Mouse (Mus musculus): ENCODE measurements around the gene Serpina1f. TPM values are rescaled to one million over a fixed set of nuclear protein-coding genes. Genes with fewer than 3 reads are reported as not detected.
"Not testable (repeated sequence)": the region's sequence is repeated elsewhere in the genome, so short reads cannot be mapped to it uniquely, and the experiment has no call there.

The Serpina1f gene
- total RNA-seq, 1 experiment from 2014 or later: not detected

DNA sequence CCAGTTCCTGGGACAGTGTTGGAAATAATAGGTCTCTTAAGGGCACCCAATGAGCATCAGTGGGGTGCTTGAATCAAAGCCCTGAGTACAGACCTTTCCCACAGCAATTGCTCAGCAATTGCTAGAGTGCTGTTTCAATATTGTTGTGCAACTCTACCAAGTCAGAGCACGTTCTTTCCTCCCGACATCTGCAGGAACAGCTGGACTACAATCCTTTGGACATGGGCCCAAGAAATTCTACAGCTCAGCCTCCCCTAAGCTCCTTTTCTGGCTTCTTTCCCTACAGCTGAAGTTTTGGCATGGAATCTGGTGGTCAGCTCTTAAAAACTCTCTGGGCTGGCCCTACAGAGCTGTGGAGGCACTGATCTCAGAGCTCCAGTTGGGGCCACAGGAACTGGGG lies 22.1 kb downstream of the Serpina1f start:
- ATAC-seq (replicated peaks in 1 of 2; ENCODE audit: insufficient read depth in 1 of 2, low FRiP score in 2 of 2, low TSS enrichment in 1 of 2, low read depth in 1 of 2, poor library complexity in 2 of 2, severe bottlenecking in 2 of 2): no peak

DNA sequence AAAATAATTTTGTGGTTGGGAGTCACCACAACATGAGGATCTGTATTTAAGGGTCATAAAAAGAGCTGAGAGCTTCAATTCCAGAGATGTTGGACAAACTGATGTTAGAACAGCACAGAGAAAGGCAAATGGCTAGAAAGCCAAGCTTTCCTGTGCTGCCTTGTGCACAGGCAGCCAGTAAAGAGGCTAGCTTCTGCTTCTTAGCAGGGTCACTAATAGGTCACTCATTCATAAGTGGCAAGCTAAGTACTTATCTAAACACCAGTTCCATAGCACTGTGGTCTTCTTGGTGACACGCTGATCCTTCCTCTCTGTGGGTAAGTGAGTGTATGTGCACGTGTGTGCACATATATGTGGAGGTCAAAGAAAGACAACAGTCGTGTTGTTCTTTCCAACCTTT lies 23.8 kb downstream of the Serpina1f start:
- ATAC-seq (replicated peaks in 1 of 2; ENCODE audit: insufficient read depth in 1 of 2, low FRiP score in 2 of 2, low TSS enrichment in 1 of 2, low read depth in 1 of 2, poor library complexity in 2 of 2, severe bottlenecking in 2 of 2): no peak

DNA sequence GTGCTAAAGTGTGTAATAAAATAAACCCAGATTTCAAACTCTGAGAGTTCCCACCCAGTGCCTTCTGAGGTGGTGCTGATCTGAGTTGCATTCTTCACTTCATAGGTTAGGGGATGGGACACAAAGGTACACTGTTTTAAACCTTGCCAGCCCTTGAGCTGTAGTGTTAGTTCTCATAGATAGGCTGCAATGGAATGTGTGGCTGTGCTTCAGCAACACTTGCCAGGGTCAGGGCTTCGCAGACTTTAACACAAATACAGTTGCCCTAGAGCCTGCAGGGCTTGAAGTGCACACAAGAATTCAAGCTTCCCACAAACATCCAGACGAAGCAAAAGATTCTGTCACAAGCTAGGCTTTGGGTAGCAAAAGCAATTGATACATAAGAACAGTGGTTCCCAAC lies 24.4 kb downstream of the Serpina1f start:
- no peak for ATAC-seq (replicated peaks in 1 of 2; ENCODE audit: insufficient read depth in 1 of 2, low FRiP score in 2 of 2, low TSS enrichment in 1 of 2, low read depth in 1 of 2, poor library complexity in 2 of 2, severe bottlenecking in 2 of 2)

DNA sequence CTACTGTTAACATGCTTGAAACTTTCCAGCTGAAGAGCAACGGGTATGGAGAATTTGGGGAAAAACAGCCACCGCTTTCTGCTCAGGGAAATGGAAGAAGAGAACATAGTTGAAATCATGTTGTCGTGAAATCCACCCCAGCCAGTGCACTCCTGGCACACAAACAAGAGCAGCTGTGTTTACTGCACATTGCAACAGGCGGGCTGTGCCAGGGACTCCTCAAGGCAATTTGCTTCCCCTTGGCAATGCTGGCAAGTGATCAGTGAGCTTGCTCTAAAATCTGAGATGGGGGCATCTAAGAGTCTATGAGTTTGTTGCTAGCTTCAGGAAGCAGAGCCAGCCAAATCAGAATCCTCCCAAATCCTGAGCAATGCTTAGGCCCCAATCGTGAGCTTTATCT lies 25.0 kb downstream of the Serpina1f start:
- ATAC-seq (replicated peaks in 1 of 2; ENCODE audit: insufficient read depth in 1 of 2, low FRiP score in 2 of 2, low TSS enrichment in 1 of 2, low read depth in 1 of 2, poor library complexity in 2 of 2, severe bottlenecking in 2 of 2): no peak

DNA sequence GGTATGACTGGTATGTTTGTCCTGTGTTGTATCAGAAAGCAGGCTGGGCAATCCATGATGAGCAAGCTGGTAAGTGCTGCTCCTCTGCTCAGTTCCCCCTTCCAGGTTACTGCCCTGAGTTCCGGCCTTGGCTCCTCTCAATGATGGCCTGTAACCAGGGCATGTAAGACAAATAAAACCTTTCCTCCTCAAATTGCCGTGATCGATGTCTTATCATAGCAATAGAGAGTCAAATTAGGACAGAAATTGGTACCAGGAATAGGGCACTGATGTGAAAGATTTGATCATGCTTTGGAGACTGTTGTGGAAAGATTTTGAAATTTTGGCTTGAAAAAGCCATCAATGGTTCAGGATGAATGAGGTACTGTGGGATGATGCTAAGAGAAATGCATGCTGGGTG lies 30.0 kb downstream of the Serpina1f start:
- ATAC-seq (replicated peaks in 1 of 2; ENCODE audit: insufficient read depth in 1 of 2, low FRiP score in 2 of 2, low TSS enrichment in 1 of 2, low read depth in 1 of 2, poor library complexity in 2 of 2, severe bottlenecking in 2 of 2): no peak

DNA sequence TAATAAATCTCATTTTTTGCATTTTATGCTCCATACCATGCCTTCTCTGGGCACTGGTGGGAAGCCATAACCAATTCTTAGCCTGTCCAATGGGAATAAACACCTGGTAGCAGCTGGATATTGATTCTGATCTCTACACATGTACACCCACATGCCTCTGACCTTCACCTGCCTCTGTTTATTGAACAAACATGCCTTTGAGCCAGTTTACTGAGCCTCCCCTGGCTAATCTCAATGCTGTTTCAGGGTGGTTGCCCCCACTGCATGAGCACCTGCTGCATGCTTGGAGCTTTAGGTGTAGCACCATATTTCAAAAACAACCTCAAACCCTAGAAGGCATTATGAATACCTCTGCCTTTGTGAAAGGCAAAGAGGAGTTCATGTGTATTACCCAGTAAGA lies 33.3 kb downstream of the Serpina1f start:
- ATAC-seq (replicated peaks in 1 of 2; ENCODE audit: insufficient read depth in 1 of 2, low FRiP score in 2 of 2, low TSS enrichment in 1 of 2, low read depth in 1 of 2, poor library complexity in 2 of 2, severe bottlenecking in 2 of 2): not testable (repeated sequence)

DNA sequence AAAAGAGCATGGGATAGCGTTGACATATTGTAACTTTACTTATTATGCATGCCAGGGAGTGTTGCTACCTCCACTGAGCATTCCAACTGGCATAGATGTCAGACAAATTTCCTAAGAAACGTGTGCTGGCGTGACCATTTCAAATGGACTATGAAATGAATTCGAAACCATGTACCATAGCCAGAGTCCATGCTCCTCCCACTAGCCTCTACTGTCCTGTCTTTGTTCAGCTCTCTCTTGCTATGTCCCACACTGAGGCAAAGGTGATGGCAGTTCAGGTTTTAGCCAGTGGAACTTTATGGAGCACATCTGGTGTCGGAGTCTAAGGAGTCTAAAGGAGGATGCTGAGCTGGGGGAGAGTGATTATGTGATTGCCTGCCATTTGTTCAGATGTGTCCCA lies 35.3 kb downstream of the Serpina1f start:
- ATAC-seq (replicated peaks in 1 of 2; ENCODE audit: insufficient read depth in 1 of 2, low FRiP score in 2 of 2, low TSS enrichment in 1 of 2, low read depth in 1 of 2, poor library complexity in 2 of 2, severe bottlenecking in 2 of 2): no peak

DNA sequence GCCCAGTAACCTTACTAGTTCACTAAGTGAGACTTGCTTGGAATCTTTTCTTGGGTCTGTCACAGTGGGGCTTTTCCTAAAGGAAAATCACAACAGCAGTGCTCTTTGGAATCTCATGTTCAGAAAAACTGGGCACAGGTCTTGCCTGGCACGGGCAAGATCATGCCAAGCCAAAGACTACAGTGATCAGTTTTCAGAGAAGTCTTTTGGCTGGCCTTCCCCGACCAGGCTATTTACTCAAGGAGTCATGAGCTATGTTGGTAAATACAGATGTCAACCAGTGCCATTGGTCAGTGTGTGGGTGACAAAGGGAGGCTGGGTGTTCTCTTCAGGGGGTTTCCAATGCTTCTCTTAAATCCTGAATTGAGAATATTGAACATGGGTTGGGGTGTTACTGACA lies 36.2 kb downstream of the Serpina1f start:
- no peak for ATAC-seq (replicated peaks in 1 of 2; ENCODE audit: insufficient read depth in 1 of 2, low FRiP score in 2 of 2, low TSS enrichment in 1 of 2, low read depth in 1 of 2, poor library complexity in 2 of 2, severe bottlenecking in 2 of 2)

DNA sequence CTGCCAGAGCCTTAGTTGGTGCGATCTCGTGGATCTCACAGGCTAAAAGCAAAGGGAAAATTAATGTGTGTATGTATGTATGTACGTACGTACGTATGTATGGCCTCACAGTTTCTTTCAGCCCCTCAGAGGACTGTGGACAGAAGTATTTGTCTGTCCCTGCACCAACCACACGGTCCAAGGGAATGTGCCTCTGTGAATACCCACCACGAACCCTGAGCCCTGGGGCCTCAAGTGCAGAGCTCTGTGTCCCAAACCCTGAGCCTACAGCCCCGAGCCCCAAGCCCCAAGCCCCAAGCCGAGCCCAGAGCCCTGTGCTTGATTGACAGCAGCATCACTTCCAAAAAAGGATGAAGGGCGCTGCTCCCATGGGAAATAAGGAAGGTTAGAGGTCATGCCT lies 37.3 kb downstream of the Serpina1f start:
- no peak for ATAC-seq (replicated peaks in 1 of 2; ENCODE audit: insufficient read depth in 1 of 2, low FRiP score in 2 of 2, low TSS enrichment in 1 of 2, low read depth in 1 of 2, poor library complexity in 2 of 2, severe bottlenecking in 2 of 2)

DNA sequence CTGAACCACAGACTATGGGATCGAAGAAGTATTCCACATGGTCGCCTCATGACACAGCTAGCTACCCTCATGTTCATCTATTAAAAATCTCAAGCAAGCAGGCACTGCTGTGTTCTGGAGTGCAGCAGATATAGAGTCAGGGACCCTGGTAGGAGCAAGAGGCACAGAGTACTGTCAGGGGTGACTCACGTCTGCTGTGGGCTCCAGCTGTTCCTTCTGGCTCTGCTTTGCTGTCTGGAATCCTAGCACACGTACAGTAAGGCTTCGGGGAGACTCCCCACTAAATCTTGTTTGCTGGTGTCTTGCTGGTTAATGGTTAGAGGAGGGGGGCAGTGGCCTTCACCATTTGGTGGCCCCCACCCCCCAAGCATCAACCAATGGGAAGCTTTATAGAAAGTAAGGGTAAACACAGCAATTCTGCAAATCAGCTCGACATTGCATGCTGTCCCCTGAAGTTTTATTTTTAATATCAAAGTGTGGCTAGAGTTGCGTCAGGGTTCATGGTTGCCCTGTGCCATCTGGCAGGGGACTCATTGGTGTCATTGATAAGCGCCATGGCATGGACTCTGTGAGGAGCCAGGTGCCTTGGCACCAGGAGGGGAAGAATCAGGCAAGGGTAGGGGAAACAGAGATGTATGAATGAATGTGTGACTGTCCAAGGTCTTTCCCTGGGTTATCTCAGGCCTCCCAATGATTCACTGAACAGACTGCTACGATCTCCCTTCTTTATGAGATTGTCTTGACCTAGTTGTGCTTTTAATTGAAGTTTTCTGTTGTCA lies 38.3 kb downstream of the Serpina1f start, which contains the start of gene Serpina6:
Gene Serpina6, minus strand, starts transcription at position 365 of the 779 bp plus-strand sequence.
- ATAC-seq (replicated peaks in 1 of 2; ENCODE audit: insufficient read depth in 1 of 2, low FRiP score in 2 of 2, low TSS enrichment in 1 of 2, low read depth in 1 of 2, poor library complexity in 2 of 2, severe bottlenecking in 2 of 2): no peak

DNA sequence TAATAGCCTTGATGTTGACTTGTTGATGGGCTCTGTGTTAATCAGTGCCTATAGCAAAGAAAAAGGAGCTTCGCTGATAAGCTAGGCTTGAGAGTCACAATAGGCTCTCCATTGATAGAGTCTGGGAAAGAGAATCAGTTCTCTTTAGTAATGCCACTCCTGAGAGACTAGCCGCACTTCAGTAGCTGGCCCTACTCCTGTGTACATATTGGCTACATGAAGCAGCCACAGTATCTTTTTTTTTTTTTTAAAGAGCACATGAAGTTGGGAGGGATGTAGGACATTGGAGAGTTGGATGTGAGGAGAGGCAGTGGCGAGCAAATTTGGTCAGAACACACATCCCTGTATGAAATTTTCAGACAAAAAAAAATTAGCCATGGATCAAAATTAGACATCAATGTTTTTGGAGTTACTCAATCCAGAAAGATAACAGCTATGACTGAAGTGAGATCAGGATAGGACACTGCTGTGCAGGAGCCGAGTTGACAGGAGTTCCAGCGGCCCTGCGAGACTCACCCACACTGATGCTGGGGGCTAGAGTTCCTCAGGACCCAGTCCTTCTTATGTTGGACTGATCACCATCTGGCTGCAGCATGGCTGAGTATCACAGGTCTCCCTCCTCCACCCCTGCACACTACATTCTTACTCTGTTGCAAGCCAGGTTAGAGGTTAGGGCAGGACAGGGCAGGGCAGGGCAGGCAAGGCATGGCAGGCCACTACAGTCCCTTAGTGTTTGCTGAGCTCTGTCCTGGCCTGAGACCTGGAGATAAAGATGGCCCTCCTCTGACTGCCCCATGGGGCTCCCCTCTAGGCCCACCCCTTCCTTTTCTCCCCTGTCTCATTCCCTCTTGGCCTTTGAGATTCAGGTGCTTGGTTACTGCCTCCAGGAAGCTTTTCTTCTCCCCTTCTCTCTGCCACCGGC lies 39.9 kb downstream of the Serpina1f start:
- no peak for ATAC-seq (replicated peaks in 1 of 2; ENCODE audit: insufficient read depth in 1 of 2, low FRiP score in 2 of 2, low TSS enrichment in 1 of 2, low read depth in 1 of 2, poor library complexity in 2 of 2, severe bottlenecking in 2 of 2)

DNA sequence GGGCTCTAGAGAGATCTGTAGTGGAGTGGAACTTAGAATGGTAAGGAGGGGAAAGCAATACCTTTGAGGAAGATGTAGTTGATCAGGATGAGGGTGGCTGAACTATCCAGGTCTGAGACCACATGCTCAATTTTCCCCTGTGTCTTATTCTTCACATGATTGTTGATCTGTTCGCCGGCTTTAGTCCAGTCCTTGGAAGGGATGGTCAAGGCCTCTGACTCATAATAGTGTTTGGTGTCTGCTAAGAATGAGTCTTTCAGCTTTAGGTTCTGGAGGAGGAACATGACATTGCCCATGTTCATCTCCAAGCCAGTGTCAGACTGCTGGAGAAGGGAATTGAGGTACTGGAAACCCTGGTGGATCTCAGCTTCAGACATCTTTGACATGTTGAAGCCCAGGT lies 41.5 kb downstream of the Serpina1f start:
- ATAC-seq (replicated peaks in 1 of 2; ENCODE audit: insufficient read depth in 1 of 2, low FRiP score in 2 of 2, low TSS enrichment in 1 of 2, low read depth in 1 of 2, poor library complexity in 2 of 2, severe bottlenecking in 2 of 2): no peak

DNA sequence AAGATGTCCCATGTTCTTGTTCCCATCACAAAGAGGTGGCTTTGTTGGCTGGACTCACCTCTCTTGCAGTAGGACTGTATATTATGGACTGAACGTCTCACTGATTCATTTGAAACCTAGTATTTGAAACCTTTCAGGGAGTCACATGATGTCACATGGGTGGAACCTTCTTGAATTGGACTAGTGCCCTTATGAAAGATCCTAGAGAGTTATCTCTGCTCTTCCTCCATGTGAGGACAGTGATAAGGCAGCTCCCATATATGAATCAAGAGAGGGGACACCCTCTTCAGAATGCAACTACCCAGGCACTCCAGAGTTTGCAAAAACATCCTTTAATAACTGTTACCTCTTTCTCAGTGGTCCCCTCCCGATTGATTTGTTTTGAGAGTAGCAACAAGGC lies 49.0 kb downstream of the Serpina1f start:
- no peak for ATAC-seq (replicated peaks in 1 of 2; ENCODE audit: insufficient read depth in 1 of 2, low FRiP score in 2 of 2, low TSS enrichment in 1 of 2, low read depth in 1 of 2, poor library complexity in 2 of 2, severe bottlenecking in 2 of 2)

DNA sequence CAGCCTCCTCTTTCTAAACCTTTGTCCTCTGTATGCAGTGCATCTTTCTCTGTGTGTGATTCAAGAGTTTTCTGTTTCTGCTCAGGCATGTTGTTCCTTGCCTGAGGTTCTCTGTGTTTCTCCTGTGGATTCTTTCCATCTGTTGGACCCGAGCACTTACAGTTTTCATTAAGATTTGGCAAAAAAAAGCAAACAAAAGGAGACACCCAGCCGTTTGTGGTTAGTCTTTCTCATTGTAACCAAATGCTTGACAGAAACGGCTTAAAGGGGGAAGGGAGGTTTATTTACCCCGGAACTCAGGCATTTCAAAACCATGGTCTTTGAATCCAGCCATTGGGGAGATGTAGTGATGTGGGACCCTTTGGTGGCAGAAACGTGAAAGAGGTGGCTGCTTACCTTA lies 50.7 kb downstream of the Serpina1f start:
- ATAC-seq (replicated peaks in 1 of 2; ENCODE audit: insufficient read depth in 1 of 2, low FRiP score in 2 of 2, low TSS enrichment in 1 of 2, low read depth in 1 of 2, poor library complexity in 2 of 2, severe bottlenecking in 2 of 2): no peak

DNA sequence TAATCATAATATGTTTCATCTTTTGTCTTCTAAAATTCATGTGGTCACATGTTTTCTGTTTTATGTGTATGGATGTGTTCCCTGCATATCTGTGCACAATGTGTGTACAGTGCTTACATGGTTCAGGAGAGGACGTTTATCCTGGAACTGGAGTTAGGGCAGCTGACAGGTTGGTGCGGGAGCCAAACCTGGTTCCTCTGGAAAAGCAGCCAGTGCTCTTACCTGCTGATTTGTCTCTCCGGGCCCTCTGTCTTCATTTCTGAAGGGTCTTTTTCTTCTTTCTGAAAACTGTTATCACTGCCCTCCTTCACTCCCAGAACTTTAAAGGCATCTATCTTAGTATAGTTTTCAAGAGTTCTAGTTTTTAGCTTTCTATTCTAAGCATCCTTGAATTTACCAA lies 51.5 kb downstream of the Serpina1f start:
- ATAC-seq (replicated peaks in 1 of 2; ENCODE audit: insufficient read depth in 1 of 2, low FRiP score in 2 of 2, low TSS enrichment in 1 of 2, low read depth in 1 of 2, poor library complexity in 2 of 2, severe bottlenecking in 2 of 2): no peak

DNA sequence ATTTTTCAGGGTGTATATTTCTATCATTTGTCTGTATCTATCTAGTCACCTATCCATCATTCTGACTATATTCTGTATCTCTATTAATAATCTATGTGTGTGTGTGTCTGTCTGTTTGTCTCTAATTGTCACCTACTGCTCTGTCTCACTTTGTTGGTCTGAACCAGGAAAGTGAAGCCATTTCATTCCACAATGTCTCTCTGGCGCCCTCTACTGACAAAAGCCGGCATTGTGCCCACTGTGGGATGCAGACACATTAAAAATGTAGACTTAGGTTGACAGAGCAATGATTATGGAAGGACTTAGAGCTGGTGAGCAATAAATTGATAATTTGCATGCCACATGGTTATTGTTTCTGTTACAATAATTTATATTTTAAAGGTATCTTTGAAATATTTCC lies 52.0 kb downstream of the Serpina1f start:
- ATAC-seq (replicated peaks in 1 of 2; ENCODE audit: insufficient read depth in 1 of 2, low FRiP score in 2 of 2, low TSS enrichment in 1 of 2, low read depth in 1 of 2, poor library complexity in 2 of 2, severe bottlenecking in 2 of 2): peak; percentile 58 to 76; a peak in 2 of 4 replicates
